Mouse (Mus musculus) erythroblast, embryonic 14.5 days (primary cell): ENCODE data around the gene Fancc. TPM values are rescaled to one million over a fixed set of nuclear protein-coding genes. Genes with fewer than 3 reads are reported as not detected.
"Not testable (repeated sequence)": the region's sequence is repeated elsewhere in the genome, so short reads cannot be mapped to it uniquely, and the experiment has no call there.

Source experiments
- H3K27me3 ChIP-seq: 2 replicates; pipeline ENCODE4 v1.6.1; 2012; ENCODE audit warnings: inconsistent platforms; ENCODE audit not compliant: control insufficient read depth
- H3K36me3 ChIP-seq: 2 replicates; pipeline ENCODE4 v1.6.1; 2012; ENCODE audit warnings: mild to moderate bottlenecking, inconsistent platforms; ENCODE audit not compliant: control insufficient read depth
- H3K4me1 ChIP-seq: 2 replicates; pipeline ENCODE4 v1.6.1; 2012; ENCODE audit warnings: inconsistent platforms; ENCODE audit not compliant: control insufficient read depth
- H3K4me3 ChIP-seq: replicated peaks from 2 replicates; pipeline ENCODE3; 2012; ENCODE audit warnings: moderate library complexity, mild to moderate bottlenecking, inconsistent platforms
- H3K9me3 ChIP-seq: 2 replicates; pipeline ENCODE4 v1.6.1; 2012; ENCODE audit warnings: low read length, inconsistent platforms, mixed read lengths; ENCODE audit not compliant: control insufficient read depth
- GATA1 ChIP-seq: IDR thresholded peaks from 2 replicates; pipeline ENCODE4 v1.6.1; 2012; ENCODE audit warnings: low read length, inconsistent platforms, mixed read lengths
- TAL1 ChIP-seq: IDR thresholded peaks from 3 replicates; pipeline ENCODE4 v1.6.1; 2012; ENCODE audit warnings: low read length, inconsistent platforms, mixed read lengths
- polyA plus RNA-seq: library from polyadenylated mRNA; stranded (reverse); fragments of >175 nt; gene quantifications from 2 replicates; pipeline ENCODE4 v1.2.3, GENCODE M21; 2012

Gene Fancc
- polyA plus RNA-seq, 1 experiment = 0.74 TPM

DNA sequence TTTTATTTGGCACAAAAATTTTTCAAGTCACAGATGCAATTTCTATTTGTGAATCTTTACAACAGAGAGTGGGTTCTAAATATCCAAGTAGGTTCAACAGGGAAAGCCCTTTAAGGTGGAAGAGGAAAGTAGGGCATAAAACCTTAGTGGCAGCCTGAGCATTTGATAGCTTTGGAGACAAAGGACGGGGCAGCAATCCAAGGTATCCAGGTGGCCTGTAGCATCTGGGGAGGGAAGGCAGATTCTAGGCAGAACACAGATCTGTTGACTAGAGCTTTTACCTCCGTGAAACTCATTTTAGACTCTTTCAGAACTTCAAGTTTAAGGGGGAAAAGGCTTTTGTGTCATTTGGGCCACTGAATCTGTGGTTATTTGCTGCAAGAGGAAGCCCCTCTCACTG is 111.8 kb downstream of the Fancc start:
- TF ChIP-seq GATA1 = no peak
- no peak for TF ChIP-seq TAL1
- no peak overlapping the region for H3K4me3 ChIP-seq
- no peaks in the 10 kb centered on the region for H3K27me3 ChIP-seq
- H3K9me3 ChIP-seq = no peaks in the 10 kb centered on the region
- no peaks in the 10 kb centered on the region for H3K4me1 ChIP-seq
- peaks cover 5% of the 10 kb centered on the region for H3K36me3 ChIP-seq

DNA sequence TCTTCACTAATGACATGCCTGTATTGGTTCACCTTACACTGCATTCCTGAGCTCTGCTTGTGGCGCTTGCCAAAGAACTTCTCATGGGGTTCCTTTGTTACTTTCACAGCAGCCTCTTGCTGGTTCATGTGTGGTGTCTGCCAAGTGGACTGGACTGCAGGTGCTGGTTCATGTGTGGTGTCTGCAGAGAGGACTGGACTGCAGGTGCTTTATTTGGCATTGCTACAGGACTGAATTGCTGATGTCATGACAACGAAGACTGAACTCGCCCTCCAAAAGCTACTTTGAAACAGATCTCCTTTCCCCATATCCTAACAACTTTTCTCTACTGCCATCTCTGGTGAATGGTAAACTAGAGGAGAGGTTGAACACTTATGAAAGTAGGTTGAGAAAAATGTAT is 112.3 kb downstream of the Fancc start:
- no peaks in the 10 kb centered on the region for H3K4me1 ChIP-seq
- no peaks in the 10 kb centered on the region for H3K27me3 ChIP-seq
- TF ChIP-seq GATA1 = no peak
- TF ChIP-seq TAL1 = no peak
- peaks cover 5% of the 10 kb centered on the region for H3K36me3 ChIP-seq
- H3K4me3 ChIP-seq = no peak overlapping the region
- H3K9me3 ChIP-seq = no peaks in the 10 kb centered on the region

DNA sequence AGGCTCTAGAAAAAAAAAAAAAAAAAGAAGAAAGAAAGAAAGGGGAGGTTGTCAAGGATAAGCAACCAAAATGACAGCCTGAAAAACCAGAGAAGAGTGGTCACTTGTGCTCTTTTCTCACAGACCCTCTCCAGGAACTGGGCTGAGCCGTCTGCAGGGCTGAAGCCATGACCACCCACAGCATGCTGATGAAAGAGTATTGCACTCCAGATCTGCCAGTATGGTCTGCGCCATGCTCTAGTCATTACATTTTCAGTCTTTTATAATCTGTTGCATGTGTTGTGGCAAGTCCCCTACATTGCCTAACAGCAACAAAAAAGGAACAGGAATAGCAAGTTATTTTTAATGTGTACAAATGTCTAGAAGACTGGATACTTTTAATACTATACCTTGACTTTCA is 114.9 kb downstream of the Fancc start:
- no peaks in the 10 kb centered on the region for H3K4me1 ChIP-seq
- peaks cover 5% of the 10 kb centered on the region for H3K36me3 ChIP-seq
- H3K9me3 ChIP-seq = no peaks in the 10 kb centered on the region
- no peak for TF ChIP-seq TAL1
- TF ChIP-seq GATA1 = no peak
- no peak overlapping the region for H3K4me3 ChIP-seq
- H3K27me3 ChIP-seq = no peaks in the 10 kb centered on the region

DNA sequence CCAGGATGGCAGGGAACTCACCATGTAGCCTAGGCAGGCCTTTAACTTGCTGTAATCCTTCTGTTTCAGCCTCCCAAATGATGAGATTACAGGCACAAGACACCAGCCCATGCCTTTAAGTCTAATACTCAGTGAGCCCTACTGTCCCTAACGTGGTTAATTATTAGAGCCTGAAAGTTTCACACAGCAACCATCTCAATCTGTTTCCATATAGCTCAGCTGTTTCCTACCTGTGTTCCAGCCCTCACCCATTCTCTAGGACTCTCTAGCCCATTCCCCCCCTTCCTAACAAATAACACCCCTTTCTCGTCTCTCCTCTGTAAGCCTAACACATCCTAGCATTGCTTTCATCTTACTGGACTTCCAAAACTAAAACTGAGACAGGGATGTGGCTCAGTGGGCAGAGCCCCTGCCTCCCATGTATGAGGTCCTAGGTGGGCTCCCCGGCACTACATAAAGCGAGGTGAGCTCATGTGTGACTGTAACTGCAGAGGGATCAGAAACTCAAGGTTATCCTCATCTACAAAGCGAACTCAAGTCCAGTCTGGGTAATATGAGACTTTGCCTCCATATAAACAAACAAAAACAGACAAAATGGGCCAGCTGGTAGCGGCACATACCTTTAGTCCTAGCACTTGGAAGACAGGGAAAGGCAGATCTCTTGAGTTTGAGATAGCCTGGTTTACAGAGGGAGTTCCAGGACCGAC is 123.5 kb downstream of the Fancc start:
- H3K27me3 ChIP-seq = no peaks in the 10 kb centered on the region
- TF ChIP-seq TAL1 = no peak
- no peak for TF ChIP-seq GATA1
- H3K4me3 ChIP-seq = no peak overlapping the region
- H3K36me3 ChIP-seq = no peaks in the 10 kb centered on the region
- H3K4me1 ChIP-seq = no peaks in the 10 kb centered on the region
- H3K9me3 ChIP-seq = no peaks in the 10 kb centered on the region

DNA sequence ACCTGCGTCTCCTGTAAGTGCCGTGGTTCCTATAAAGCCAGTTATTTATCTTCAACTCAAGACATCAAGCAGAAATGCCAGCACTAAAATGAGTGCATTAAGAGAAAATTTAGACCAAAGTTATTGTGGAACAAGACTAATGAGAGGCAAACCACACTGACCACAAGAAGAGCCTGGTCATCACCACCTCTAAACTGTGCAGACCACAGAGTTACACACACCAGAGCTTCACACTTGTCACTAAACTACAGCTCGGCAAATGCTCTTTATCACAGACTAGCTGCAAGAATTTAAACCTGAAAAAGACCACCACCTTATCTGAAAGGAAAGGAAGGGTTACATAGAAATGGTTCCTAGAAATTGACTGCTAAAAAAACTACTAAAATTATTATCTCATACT is 135.3 kb downstream of the Fancc start:
- Histone ChIP-seq H3K4me3 (no peak overlapping the region), H3K27me3 (no peaks in the 10 kb centered on the region), H3K4me1 (peaks cover 6% of the 10 kb centered on the region), H3K36me3 (peaks cover 2% of the 10 kb centered on the region; the same call in 1 of the 2 replicates), H3K9me3 (no peaks in the 10 kb centered on the region)
- TF ChIP-seq TAL1 (no peak), GATA1 (no peak)

DNA sequence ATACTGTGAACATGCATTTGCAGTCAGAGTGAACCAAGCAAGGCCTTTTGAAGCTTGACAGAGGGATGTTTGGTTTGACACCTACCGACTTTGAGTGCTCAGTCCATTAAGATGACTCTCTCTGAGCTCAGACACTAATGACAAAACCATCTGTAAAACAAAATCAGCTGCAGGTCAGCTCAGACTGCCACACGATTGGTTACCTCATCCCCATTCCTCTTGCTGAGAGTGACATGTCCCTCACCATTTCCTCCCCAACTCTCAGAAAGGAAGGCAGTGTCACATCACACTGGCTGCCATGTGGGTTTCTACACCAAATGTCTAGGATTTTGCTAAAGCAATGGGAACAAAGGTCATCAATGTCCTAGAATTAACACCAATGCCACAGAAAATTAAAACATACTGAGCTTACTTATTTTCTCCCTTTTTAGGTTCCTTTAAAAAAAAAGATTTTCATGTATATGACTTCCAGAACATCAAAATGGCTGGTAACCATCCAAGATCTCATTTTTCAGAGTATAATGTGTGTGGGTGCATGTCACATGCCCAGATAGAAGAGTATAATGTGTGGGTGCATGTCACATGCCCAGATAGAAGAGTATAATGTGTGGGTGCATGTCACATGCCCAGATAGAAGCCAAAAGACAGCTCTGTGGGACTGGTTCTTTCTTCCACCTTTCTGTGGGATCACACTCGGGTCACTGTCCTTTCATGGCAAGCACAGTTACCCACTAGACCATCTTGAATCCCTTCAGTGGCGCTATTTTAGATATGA is 136.8 kb downstream of the Fancc start:
- H3K4me3 ChIP-seq = no peak overlapping the region
- TF ChIP-seq TAL1 (no peak), GATA1 (no peak)
- H3K27me3 ChIP-seq = no peaks in the 10 kb centered on the region
- H3K9me3 ChIP-seq = no peaks in the 10 kb centered on the region
- peaks cover 4% of the 10 kb centered on the region for H3K36me3 ChIP-seq
- peaks cover 6% of the 10 kb centered on the region for H3K4me1 ChIP-seq

DNA sequence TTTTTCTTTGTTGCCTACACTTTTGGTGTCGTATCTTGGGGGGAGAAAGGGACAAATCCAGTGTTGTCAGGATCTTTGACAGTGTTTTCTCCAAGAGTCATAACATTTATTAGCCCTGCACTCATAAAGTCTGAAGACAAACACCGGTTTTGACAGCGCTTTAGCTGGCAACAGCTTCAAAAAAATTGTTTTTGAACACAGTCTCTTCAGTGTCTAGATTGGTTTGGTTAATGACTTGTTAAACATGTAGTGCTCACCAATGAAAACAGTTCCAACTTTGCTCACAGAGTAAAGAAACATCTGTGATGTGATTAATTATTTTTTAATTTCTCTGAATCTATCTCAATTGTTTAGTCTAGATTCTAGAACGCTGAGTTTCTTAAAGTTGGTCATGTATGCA is 137.7 kb downstream of the Fancc start:
- Histone ChIP-seq H3K9me3 (no peaks in the 10 kb centered on the region), H3K27me3 (no peaks in the 10 kb centered on the region), H3K36me3 (peaks cover 4% of the 10 kb centered on the region), H3K4me1 (peaks cover 6% of the 10 kb centered on the region), H3K4me3 (no peak overlapping the region)
- TF ChIP-seq GATA1 (no peak), TAL1 (no peak)

DNA sequence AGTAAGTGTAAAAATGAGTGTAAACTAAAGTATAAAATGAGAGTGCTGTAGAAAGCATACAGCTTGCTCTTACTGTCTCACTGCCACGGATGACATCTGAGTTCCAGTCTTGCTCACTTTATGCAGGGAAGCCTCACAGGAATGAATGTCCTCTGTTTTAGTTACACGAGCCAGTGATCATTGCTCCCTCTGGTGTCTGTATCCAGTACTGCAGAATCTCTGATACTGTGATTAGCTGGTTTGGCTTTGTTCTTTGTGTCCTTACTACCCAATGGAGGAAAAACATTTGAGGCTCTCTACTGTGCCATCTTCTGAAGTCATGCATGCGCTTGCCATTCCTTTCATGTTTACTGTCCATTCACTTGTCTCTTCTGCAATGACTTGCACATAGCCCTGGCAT is 140.5 kb downstream of the Fancc start:
- H3K4me3 ChIP-seq = no peak overlapping the region
- TF ChIP-seq TAL1 = no peak

DNA sequence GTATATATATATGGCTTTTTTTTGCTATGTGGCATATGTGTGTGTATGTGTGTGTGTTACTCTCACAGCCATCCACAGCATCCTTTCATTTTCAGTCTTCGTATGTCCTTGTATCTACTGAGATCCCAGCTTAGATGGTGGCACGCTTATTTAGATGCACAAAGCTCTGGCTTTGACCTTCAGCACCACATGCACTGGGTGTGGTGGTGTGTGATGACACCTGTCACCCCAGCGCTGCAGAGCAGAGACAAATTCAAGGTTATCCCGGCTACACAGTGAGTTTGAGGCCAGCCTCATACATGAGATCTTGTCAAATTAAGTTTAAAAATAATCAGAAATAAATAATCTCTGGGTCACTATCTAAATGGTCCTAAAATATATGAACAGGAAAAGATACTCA is 141.0 kb downstream of the Fancc start:
- Histone ChIP-seq H3K4me1 (no peaks in the 10 kb centered on the region), H3K36me3 (peaks cover 4% of the 10 kb centered on the region), H3K9me3 (no peaks in the 10 kb centered on the region), H3K4me3 (no peak overlapping the region), H3K27me3 (no peaks in the 10 kb centered on the region)
- TF ChIP-seq TAL1 (no peak), GATA1 (no peak)

More for the DNA sequence above, 140.5 kb downstream of the Fancc start:
- Histone ChIP-seq H3K9me3 (no peaks in the 10 kb centered on the region), H3K36me3 (peaks cover 4% of the 10 kb centered on the region), H3K27me3 (no peaks in the 10 kb centered on the region), H3K4me1 (peaks cover under 1% of the 10 kb centered on the region; the same call in 1 of the 2 replicates)

DNA sequence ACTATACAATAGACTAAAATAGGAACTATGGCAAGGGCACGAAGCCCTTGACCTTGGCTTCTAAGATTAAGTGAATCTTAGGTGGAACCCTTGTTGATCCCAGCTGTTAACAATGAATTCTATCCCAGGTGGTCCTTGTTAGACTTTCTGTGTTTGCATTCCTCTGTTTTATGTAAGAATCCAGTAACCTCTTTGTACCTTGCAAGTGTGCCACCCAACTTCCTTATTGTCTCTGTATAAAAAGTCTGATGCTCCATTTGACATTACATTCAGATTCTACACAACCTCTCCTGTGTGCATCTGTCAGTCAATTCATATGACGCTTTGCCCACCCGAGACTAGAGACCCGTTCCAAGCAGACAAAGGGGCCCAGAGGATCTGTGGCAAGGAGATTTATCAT is 143.8 kb downstream of the Fancc start:
- H3K27me3 ChIP-seq, H3K9me3 ChIP-seq, H3K4me1 ChIP-seq, H3K4me3 ChIP-seq, H3K36me3 ChIP-seq: not testable (repeated sequence)
